Mouse (Mus musculus) ES-E14 (cell line): Measurements from ENCODE around the gene Dapp1.

ENCODE experiments used
- CHD2 ChIP-seq: IDR thresholded peaks from 2 replicates; pipeline ENCODE4 v1.6.1; 2014; ENCODE audit warnings: mild to moderate bottlenecking, low read depth, low read length, inconsistent platforms
- HCFC1 ChIP-seq: IDR thresholded peaks from 2 replicates; pipeline ENCODE4 v1.6.1; 2012; ENCODE audit warnings: low read length, inconsistent platforms, borderline replicate concordance; ENCODE audit not compliant: insufficient read depth
- MAFK ChIP-seq: IDR thresholded peaks from 2 replicates; pipeline ENCODE4 v1.6.1; 2014; ENCODE audit warnings: mild to moderate bottlenecking, low read depth, low read length, inconsistent platforms; ENCODE audit not compliant: insufficient read depth
- ZC3H11A ChIP-seq: IDR thresholded peaks from 2 replicates; pipeline ENCODE4 v1.6.1; 2012; ENCODE audit warnings: low read depth, mild to moderate bottlenecking, inconsistent platforms, low read length, borderline replicate concordance
- ZNF384 ChIP-seq: IDR thresholded peaks from 2 replicates; pipeline ENCODE4 v1.6.1; 2012; ENCODE audit warnings: low read depth, low read length, inconsistent platforms

DNA sequence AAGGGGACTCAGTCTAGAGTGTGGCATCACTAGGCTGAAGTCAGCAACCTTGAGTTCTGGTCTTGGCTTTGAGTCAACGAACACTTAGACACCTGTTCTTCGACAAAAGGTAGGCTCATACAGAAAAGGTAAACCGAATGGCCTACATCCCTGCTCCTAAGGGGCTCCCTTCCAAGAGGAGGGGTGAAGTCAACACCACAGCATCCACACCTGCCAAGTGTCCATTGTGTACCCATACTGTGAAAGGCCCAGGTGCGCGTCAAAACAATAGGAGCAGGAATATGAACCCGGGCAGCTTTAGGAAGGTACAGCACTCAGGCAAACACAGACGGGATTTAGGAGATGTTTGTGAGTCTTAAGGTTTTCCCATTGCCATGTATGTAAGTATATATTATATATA lies 8.4 kb downstream of the Dapp1 start:
- no peak for TF ChIP-seq MAFK
- no peak for TF ChIP-seq HCFC1
- no peak for TF ChIP-seq CHD2
- no peak for TF ChIP-seq ZNF384
- no peak for TF ChIP-seq ZC3H11A
